Mouse (Mus musculus): Measurements from ENCODE around the gene Hist1h4h.

Gene Hist1h4h

DNA sequence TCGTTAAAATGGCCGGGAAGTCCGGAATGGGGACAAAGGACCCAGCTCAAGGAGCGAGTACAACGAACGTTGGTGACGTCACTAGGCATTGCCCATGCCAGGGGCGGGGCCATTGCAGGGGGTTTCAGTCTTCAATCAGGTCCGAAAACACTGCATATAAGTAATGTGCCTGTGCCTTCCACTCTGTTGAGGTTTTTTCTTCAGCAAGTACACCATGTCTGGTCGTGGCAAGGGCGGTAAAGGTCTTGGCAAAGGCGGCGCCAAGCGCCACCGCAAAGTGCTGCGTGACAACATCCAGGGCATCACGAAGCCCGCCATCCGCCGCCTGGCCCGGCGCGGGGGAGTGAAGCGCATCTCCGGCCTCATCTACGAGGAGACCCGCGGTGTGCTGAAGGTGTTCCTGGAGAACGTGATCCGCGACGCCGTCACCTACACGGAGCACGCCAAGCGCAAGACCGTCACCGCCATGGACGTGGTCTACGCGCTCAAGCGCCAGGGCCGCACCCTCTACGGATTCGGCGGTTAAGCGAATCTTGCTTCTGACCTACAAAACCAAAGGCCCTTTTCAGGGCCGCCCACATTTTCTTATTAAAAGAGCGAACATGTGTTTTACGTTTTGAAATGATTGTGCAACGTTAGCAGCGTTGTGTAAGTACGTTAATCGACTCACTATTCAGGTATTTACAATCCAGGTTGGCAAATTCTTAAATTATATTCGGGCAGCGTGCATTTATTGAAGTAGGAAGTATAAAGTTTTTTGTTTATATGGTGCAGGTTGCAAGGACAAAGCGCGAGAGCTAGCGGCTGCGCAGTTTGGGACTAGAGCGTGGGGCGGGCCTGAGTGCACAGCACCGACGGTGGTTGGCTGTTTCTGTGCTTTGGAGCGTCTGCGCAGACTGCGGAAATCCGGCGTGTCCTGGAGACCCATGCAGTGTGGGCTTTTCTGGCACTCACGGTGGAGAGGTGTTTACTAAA lies at the start of gene Hist1h4h:
Hist1h4h (plus strand) TSS at position 150 of the 975 bp plus-strand sequence.
- peak; percentile 99 for DNase-seq

DNA sequence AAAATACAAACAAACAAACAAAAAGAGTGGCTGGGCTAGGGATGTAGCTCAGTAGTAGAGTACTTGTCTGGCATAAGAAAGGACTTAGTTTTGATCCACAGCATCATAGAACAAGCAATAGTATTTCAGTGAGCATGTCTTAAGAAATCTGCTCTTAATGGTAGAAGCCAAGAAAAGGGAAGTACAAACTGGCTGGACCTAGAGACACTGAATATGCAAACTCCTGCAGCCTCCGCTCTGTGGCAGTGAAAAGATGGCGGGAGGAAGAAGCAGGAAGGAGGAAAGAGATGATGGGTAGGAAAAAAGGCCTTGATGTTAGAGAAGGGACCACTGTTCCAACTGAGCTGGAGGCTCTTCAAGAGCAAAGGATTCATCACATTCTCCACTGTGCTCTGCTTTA lies 47.7 kb upstream of the Hist1h4h start:
- DNase-seq: no peak

DNA sequence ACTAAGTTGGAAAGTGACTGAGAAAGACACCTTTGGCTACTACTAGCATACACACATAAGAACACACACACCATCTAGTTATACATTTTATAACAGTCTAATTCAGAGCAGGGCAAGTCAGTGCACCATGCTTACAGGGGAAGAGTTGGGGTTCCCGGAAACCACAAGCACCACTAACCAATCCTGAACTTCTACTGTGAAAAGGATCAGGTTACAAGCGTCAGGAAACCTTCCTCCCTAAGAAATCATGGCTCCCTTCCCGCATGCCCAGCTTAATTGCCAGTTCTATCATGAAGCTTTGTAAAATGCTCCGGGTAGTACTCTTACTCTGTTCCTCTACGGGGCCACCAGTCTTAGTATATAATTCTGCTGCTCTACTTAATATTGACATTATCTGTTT lies 45.6 kb upstream of the Hist1h4h start:
- no peak for DNase-seq

DNA sequence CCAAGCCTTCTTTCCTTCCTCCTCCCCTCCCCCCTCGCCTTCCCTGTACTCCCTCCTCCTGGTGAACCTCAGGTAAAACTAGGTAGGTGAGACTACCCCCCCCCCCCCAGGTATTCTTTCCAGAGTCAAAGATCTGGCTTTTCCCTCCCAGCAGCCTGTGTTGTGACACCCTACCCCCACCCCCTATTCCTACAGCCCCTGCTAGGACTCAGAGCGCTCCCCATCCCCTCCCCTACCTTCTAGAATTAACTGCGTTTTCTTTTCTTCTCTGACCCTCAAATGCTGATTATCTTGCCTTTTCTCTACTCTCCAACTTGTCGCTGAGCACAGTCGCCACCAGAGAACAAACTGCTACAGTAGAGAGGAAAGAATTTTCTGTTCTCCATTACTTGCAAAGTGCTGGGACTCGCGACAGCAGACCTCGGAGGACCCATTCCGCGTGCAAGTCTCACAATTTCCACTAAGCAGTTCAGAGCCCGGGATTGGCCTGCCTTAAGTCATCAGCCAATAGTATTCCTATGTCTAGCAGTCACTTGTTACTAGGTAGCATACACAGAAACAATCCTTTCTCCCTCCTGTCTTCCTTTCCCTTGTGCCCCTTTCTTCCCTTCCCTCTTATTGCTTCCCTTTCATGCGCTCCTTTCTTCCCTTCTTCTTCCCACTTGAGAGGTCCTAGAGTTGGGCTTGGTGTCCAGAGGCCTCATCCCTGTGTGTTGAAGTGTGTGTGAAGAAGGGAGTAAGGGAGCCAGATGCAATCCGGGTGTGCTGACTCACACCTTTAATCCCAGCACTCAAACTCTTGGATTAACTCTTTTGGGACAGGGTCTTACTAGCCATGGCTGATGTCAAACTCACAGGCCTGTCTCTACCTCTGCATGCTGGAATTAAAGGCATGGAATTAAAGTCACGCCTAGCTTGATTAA lies 42.2 kb upstream of the Hist1h4h start, which contains the start of gene Btn2a2:
Btn2a2 (minus strand) TSS at position 458 of the 923 bp plus-strand sequence.
- DNase-seq: peak; percentile 80

DNA sequence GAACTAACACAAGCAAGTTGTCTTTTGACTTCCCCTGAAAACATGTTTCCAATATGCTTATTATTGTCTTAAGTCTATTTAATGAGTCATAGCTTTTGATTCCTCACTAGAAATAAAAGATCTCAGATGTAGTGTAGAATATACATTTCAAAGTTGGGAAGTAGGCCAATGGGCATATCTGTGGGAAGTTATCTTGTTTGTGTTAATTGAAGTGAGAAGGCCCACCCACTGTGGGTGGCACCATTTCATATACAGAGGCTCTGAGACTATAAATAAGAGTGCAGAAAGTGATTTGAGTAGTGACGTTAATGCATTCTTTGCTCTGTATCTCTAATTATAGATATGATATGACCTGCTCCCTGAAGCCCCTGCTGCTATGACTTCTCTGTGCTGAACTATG lies 40.0 kb upstream of the Hist1h4h start:
- DNase-seq: peak; percentile 47

DNA sequence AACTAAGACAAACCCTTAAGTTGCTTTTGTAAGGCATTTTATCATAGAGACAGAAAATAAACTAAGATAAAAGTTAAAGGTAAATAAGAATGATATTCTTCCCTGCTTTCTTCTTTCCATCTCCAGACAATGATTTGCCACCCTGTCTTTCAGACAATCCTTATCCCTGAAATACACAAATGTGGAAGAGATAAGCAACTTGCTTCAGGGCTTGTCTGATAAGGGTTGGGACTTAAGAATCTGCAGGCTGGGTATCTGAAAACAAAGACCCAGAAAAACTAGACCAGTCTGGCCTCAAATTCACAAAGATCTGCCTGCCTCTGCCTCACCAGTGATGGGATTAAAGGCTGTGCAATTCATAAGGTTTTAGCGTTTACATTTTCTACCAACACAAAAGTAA lies 39.6 kb upstream of the Hist1h4h start:
- DNase-seq: no peak

DNA sequence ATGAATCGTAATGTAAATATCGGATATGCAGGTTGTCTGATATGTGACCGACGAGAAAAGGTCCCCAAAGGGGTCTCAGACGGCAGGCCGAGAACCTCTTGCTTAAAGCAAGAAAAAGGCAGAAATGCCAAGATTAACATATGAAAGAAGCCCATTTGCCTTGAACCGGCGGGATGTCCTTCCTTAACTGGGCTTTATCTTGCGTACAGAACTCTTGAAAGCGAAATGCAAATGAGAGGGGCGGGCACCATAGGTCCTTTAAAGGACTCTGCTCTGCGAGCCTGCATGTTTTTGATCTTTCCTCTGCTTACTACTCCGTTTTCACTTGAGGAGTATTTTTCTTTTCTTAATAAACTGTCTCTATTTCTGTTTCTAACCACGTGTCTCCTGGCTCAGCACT lies 38.9 kb upstream of the Hist1h4h start:
- DNase-seq: no peak

DNA sequence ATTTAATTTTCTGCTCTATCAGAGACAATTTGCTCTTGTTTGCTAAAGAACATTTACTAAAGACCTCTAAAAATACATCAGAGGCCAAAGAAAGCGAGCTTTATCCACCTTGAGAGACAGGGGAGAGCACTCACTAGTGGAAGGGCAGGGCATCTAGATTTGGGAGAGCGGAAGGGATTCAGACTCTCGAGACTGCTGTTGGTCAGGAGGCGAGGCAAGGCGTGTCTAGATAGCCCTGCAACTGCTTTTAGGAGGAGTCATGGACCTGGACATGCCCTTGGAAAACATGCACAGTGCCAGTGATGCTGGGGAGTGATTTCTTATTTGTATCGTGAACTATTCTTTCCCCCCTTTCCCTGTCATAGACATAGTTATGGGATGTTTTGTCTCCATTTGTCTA lies 35.3 kb upstream of the Hist1h4h start:
- DNase-seq: no peak

DNA sequence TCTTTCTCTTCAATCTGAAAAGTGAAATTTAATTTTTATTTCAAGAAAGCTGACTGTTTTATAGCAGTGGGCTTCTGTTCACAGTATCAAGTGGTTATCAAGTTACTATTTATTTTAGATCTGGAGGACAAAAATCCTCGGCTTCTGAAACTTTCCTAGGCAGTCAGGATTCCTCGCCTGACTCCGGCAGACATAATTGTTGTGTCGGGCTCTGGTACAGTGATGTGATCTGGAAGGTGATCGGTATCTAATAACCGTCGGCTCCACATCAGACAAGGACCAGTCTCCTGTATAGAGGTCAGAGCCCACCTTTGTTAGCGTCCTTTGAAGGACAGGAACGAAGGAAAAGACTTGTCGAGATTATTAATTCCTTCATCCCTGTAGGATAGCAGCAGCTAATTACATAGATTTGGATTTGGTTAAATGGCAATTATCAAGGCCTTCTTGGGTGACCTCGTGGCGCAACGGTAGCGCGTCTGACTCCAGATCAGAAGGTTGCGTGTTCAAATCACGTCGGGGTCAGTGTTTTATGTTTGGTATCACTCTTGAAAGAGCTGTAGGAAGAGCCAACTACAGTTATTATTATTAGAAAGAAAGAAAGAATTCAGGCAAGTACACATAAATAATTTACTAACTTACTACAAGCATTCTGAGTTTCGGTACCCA lies 33.1 kb upstream of the Hist1h4h start:
- peak; percentile 70 for DNase-seq

DNA sequence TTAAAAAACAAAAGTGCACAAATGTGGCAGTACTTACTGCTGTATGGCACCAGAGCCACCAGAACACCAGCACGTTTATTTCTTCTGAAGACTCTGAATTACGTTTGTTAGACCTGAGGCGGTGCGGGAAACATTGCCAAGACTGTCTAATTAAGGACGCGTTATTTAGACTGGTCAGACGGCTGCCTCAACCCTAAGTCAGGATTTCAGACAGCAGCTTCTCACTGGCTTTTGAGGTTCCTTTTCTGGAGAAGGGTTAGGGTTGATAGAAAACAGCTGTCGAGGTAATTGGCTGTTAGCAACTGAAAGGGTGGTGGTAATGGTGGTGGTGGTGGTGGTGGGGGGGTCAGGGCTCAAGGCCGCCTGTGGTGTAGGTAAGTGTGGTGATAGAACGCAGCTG lies 32.2 kb upstream of the Hist1h4h start:
- DNase-seq: no peak

DNA sequence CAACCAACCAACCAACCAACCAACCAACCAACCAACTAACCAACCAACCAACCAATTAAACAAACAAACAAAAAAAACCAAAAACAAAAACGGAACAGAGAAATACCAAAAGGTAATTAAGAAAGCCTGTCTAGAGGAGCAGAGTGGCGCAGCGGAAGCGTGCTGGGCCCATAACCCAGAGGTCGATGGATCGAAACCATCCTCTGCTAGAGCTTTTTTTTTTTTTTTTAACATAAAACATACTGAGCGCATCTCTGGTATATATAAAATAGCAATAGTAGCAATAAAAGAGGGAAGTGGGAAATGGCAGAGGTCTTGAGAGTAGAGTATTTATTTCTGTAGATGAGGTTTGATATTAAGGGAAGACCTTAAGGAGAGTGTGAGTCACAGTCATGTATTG lies 30.9 kb upstream of the Hist1h4h start:
- DNase-seq: no peak

DNA sequence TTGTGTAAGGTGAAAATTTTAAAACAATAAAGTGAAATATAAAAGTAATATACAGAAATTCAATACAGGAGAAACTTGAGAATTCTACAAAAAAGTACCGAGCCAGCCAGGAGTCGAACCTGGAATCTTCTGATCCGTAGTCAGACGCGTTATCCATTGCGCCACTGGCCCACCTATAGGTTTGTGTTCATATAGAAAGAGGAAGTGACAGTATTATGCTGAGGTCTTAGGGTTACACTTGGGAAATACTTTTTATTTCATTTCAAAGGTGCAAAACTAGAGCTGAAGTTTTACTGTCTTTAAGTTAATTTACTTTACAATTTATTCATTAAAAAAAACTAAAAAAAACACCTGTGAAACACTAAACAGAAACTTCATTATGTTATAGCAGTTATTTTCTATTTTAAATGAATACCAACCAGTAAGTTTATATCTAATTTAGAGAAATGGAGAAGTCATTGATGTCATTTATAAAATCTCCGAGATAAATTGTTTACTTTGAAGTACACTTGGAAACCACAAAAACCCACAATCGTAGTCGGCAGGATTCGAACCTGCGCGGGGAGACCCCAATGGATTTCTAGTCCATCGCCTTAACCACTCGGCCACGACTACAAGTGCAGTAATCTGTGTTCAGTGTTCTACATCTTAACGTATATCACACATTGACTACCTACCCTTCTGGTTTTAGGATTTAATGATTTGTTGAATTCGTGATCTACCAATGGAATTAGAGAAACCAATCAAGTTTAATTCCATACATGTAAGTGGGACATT lies 30.2 kb upstream of the Hist1h4h start:
- peak; percentile 75 for DNase-seq

DNA sequence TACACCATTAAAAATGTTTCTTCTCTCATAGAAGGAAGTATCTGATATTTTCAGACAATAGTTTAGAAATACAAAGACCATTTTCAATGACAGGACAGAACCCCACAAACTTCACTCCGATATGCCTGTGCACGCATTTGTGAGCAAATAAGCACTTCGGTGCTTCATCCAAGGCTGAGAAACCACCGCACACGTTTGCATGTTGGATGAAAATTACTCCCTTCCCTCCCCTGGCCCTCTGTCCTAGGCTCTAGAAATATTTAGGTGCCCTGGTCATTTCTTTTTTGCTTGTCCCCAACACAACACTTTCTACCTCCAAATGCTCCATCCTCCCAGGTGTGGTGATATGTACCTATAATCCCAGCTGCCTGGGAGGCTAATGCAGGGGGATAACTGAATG lies 29.3 kb upstream of the Hist1h4h start:
- no peak for DNase-seq

DNA sequence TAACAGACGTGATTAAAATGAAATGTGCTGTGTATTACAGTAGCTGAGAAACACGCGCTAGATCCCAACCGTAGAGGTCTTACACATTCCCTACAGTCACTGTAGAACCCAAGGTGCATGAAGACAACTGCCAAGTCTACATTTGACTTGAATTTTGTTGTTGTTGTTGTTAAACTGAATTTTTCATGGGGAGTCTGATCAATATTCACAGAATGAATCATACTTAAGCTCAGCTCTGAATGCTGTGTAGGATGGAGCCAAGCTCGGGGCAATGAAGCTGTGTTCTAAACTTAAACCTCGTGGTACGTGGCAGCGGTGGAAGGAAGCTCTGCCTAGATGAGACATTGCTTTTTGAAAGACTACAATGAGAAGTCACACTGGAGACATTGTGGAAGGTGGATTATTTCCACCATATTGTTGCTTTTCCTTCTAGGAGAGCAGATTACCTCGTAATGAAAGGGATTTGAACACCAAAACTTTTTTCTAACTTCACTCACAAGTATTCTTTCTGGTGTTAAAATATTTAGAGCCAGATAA lies 28.8 kb upstream of the Hist1h4h start:
- DNase-seq: no peak

DNA sequence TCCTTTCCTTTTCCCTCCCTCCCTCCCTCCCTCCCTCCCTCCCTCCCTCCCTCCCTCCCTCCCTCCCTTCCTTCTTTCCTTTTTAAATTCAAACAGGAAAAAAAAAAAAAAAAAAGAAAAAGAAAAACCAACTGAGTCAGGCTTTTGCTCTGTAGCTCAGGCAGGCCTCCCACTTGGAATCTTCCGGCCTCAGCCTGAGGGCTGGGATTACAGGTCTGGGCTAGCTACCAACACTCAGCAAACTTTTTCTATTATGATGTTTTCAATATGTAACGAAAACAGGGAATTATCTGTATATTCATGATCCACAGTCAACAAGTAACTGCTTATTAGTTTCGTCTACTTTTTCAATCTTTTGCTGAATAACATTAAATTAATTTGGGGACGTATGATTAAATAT lies 27.9 kb upstream of the Hist1h4h start:
- no peak for DNase-seq

DNA sequence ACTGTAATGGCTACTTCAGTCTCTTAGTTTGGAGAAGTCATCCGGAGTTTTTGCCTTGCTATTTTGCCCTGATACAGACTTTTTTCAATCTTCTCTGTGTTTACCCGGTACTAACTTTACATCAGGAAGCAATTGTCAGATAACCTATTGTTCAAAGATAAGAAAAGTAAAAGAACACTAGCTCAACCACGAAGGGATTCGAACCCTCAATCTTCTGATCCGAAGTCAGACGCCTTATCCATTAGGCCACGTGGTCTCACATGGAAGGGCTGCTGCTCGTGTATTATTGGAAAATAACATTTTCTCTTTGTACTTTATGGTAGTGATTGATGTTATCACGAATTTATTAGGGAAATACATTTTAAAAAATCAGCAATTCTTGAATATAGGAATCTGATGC lies 27.1 kb upstream of the Hist1h4h start:
- peak; percentile 71 for DNase-seq

DNA sequence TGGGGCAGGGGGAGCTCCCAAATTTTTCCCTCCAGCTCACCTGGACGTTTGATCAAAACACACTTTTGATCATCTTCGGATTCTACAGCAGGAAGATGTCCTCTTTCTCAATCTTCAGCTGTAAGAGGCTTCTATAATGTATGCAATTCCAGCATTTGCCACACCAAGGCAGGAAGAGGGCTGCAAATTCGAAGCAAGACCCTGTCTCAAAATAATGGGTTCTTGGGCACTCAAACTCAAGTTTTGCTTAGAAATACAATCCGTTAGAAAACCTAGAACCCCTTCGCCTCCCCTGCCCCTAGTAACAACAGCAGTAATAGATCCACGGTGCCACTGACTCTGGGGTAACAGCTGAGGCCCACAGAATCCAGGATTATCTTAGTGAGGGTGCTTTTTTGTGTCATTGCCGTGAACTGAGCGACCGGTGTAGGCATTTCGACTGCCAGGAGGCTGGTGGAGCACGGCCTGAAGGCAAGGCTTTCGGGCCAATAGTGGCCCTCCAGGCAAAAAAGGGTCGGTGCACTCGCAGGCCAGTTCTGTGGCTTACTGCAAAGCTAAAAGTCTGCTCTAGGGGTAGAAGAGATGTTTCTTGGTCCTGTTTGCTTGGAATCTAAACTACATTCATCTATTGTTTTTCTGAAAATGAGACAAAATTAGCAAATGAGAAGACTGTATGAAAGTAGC lies 25.0 kb upstream of the Hist1h4h start:
- DNase-seq: no peak

DNA sequence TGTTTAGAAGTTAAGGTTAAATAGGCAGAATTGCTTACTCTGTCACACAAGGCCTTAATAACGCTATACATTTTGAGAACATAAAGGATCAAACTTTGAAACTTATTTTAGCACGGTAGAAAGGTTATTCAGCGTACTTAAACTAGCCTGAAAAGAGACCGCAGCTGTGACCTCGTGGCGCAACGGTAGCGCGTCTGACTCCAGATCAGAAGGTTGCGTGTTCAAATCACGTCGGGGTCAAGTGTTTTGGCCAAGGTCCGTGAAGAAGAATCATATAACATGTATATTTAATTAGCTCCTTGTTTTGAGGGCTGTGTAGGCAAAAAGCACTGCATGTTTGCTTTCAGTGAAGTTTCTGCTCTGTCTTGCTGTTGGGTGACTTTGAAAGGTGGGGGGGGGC lies 24.5 kb upstream of the Hist1h4h start:
- DNase-seq: peak; percentile 58

DNA sequence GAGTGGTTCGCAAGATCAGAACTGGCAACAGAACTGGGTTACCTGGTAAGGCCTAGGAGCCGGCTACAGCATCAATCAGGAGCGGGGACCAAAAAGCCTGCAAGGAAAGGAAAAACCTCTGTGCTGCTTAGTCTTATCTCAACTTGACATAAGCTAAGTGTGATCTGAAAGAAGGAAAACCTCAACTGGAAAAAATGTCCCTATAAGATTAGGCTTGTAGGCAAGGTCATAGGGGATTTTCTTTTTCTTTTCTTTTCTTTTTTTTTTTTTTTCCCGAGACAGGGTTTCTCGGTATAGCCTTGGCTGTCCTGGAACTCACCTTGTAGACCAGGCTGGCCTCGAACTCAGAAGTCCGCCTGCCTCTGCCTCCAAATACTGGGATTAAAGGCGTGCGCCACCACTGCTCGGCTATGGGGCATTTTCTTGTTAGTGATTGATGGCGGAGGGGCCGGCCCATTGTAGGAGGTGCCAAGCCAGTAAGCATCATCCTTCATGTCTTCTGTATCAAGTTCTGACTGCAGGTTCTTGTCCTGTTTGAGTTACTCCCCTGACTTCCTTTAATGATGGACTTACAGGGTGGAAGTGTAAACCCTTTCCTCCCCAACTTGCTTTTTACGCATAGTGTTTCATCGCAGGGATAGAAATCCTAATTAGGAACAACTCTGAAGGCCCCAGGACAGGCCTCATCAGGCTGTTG lies 23.9 kb upstream of the Hist1h4h start:
- no peak for DNase-seq

DNA sequence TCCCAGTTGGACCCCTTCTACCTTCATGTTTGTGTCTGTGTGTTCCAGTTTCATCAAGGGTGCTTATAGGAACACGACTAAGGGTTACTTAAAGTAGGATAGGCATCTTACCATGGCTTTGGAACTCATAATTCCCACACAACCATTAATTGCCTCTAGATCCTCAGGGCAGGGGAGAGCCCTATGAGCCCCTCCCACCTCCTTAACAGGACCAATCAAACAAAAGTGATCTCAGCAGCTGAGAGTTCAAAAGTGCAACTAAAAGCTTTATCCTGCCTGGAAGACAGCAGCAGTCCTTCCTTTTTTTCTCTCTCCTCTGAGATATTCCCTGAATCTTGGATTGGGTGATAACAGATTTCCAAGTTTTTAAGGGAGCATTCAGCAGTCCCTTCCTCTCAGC lies 20.7 kb upstream of the Hist1h4h start:
- no peak for DNase-seq

DNA sequence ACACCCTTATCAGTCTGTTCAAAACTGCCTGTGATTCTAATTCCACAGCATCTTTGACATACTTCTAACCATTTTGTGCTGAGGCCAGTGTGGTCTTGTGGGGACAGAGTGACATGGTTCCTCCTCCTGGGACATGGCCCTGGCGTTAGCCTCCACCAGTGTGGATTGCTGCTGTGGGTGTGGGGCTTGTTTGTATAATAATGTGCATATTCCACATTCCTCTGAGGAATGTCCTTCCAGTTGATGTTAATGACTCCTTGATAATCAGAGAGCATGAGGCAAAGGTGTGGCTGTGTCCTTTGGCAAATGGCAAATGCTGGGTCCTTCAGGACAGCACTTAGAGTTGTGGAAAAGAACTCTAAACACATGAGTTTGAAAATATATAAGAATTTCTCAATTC lies 17.3 kb upstream of the Hist1h4h start:
- DNase-seq: no peak
